Mouse (Mus musculus) erythroblast, embryonic 14.5 days (primary cell): Measurements from ENCODE around the gene Kif3c. TPM values are rescaled to one million over a fixed set of nuclear protein-coding genes. Genes with fewer than 3 reads are reported as not detected.

Experiments used
- H3K27me3 ChIP-seq: 2 replicates; pipeline ENCODE4 v1.6.1; 2012; ENCODE audit warnings: inconsistent platforms; ENCODE audit not compliant: control insufficient read depth
- H3K36me3 ChIP-seq: 2 replicates; pipeline ENCODE4 v1.6.1; 2012; ENCODE audit warnings: mild to moderate bottlenecking, inconsistent platforms; ENCODE audit not compliant: control insufficient read depth
- H3K4me1 ChIP-seq: 2 replicates; pipeline ENCODE4 v1.6.1; 2012; ENCODE audit warnings: inconsistent platforms; ENCODE audit not compliant: control insufficient read depth
- H3K4me3 ChIP-seq: replicated peaks from 2 replicates; pipeline ENCODE3; 2012; ENCODE audit warnings: moderate library complexity, mild to moderate bottlenecking, inconsistent platforms
- H3K9me3 ChIP-seq: 2 replicates; pipeline ENCODE4 v1.6.1; 2012; ENCODE audit warnings: low read length, inconsistent platforms, mixed read lengths; ENCODE audit not compliant: control insufficient read depth
- GATA1 ChIP-seq: IDR thresholded peaks from 2 replicates; pipeline ENCODE4 v1.6.1; 2012; ENCODE audit warnings: low read length, inconsistent platforms, mixed read lengths
- TAL1 ChIP-seq: IDR thresholded peaks from 3 replicates; pipeline ENCODE4 v1.6.1; 2012; ENCODE audit warnings: low read length, inconsistent platforms, mixed read lengths
- polyA plus RNA-seq: library from polyadenylated mRNA; stranded (reverse); fragments of >175 nt; gene quantifications from 2 replicates; pipeline ENCODE4 v1.2.3, GENCODE M21; 2012

The Kif3c gene
- polyA plus RNA-seq, 1 experiment: 0.01 TPM

DNA sequence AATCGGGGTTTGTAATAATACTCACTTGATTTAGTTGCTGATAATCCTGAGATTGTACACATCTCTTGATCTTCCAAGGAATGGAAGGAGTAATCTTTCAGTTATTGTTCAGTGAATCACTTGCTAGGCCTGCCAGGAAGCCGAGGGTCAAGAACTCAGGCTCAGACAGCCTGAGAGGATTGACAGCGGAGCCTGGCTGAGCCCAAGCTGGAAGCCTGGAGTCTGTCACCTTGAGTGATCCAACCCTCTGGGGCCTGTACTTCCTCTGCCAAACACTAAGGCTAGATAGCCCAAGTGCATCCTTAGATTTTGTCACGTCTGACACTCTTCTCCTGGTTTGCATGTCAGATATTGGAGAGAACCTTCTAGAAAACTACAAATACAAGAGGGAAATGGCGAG, 12.8 kb downstream of the Kif3c start:
- TF ChIP-seq TAL1 (no peak), GATA1 (no peak)
- Histone ChIP-seq H3K9me3 (no peaks in the 10 kb centered on the region), H3K36me3 (no peaks in the 10 kb centered on the region), H3K4me1 (no peaks in the 10 kb centered on the region), H3K27me3 (no peaks in the 10 kb centered on the region), H3K4me3 (no peak overlapping the region)

DNA sequence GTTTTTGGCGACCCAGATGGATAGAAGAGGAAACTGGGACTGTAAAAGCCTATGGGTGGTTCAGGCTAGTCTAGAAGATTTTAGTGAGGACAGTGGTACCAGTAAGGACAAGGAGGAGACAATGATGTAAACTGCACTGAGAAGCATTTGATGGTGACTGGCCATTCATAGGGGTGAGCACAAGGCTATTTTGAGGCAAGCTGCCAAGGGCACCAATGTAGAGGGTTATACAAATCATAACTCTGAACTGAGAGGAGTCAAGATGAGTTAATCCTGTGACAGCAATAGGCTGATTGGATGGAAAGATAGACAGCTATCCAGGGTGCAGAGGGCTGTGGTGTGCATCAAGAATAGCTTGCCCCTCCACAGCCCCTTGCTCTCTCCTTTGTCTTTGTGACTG, 19.9 kb downstream of the Kif3c start:
- Histone ChIP-seq H3K27me3 (no peaks in the 10 kb centered on the region), H3K4me1 (peaks cover 7% of the 10 kb centered on the region), H3K9me3 (no peaks in the 10 kb centered on the region), H3K36me3 (no peaks in the 10 kb centered on the region), H3K4me3 (no peak overlapping the region)
- TF ChIP-seq TAL1 (no peak), GATA1 (no peak)

DNA sequence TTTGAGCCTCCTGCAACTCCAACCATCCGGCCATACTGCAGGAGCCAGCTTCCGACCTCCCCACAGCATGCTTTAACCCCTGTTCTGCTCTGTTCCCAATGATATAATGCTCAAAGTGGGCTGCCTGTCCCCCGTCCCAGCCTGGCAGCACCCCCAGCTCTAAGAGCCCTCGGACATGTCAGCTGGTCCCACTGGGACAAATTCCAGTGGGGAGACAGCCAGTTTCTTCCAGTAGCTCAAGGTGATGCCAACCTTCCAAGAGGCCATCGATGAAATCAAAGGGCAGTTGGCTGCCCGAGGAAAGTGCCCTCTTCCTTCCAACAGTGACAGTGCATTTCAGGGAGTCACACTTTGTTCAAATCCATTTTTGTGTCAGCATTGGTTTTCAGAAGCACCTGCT, 20.3 kb downstream of the Kif3c start:
- H3K27me3 ChIP-seq: no peaks in the 10 kb centered on the region
- no peaks in the 10 kb centered on the region for H3K9me3 ChIP-seq
- peaks cover 8% of the 10 kb centered on the region for H3K4me1 ChIP-seq
- no peak overlapping the region for H3K4me3 ChIP-seq
- TF ChIP-seq GATA1: no peak
- no peak for TF ChIP-seq TAL1
- no peaks in the 10 kb centered on the region for H3K36me3 ChIP-seq

DNA sequence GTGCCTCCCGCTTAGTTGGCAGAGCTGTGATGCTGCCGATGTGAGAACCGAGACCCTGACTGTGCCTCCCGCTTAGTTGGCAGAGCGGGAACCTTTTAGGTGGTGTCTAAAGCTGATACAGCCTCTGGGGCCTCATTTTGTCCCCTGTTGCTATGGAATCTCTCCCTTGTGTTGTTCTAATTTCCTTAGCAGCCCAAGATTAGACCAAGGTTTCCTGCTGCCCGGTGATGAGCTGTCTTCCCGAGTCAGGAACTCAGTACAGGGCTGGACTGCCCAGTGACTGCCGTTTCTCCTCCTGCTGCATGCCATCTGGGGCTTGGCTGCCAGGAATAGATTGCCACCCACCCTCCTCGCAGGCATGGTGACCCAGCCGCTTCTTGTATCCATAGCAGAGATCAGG, 21.0 kb downstream of the Kif3c start:
- Histone ChIP-seq H3K4me1 (peaks cover 9% of the 10 kb centered on the region), H3K36me3 (no peaks in the 10 kb centered on the region), H3K27me3 (no peaks in the 10 kb centered on the region), H3K9me3 (no peaks in the 10 kb centered on the region), H3K4me3 (no peak overlapping the region)
- TF ChIP-seq TAL1 (no peak), GATA1 (no peak)

DNA sequence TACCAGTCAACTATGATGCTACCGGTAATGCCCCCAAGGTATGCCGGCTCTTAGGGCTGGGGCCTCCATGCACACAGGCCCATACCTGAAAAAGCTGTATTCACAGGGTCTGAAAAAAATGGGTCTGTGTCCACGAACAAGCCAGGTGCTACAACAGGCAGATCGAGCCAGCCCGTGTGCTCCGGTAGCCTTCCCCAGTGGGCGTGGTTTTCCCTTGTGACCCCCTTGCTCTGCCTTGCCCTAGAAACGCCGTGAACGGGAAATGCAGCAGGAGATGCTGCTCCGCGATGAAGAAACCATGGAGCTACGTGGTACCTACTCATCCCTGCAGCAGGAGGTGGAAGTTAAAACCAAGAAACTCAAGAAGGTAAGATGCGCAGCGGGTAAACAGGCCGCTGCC, 23.0 kb downstream of the Kif3c start:
- TF ChIP-seq GATA1 (no peak), TAL1 (no peak)
- Histone ChIP-seq H3K27me3 (no peaks in the 10 kb centered on the region), H3K9me3 (no peaks in the 10 kb centered on the region), H3K36me3 (no peaks in the 10 kb centered on the region), H3K4me3 (no peak overlapping the region), H3K4me1 (peaks cover 9% of the 10 kb centered on the region)

DNA sequence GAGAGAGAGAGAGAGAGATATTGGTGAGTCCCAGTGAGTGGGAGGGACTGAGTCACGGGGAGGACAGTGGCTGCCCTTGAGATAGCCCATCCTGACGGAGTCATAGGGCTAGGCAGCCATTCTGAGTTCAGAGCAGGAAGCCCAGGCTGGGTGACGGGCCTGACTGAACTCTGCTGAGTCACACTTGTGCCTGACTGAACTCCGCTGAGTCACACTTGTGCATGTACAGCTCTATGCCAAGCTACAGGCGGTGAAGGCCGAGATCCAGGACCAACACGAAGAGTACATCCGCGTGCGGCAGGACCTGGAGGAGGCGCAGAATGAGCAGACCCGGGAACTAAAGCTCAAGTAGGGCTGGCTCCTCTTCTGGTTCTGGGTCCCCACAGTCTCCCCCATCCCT, 24.5 kb downstream of the Kif3c start:
- no peaks in the 10 kb centered on the region for H3K27me3 ChIP-seq
- no peak overlapping the region for H3K4me3 ChIP-seq
- TF ChIP-seq GATA1 (no peak), TAL1 (no peak)
- H3K36me3 ChIP-seq: no peaks in the 10 kb centered on the region
- peaks cover 9% of the 10 kb centered on the region for H3K4me1 ChIP-seq
- no peaks in the 10 kb centered on the region for H3K9me3 ChIP-seq

DNA sequence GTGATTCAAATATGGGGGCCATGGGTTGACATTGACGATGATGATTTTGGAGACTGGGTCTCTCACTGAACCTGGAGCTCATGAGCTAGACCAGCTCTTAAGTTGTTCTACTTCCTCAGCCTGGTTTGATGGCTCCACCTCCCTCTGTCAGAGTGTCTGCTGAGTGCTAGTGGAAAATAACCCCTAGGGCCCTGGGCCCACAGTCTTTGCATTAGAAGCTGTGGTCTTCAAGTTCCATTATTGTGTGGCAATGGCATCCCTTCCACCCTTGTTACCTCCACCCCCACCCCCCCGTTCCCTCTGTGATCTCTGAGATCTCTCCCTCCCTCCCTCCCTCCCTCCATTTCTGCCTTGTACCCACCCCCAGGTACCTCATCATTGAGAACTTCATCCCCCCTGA, 25.1 kb downstream of the Kif3c start:
- H3K4me1 ChIP-seq: peaks cover 9% of the 10 kb centered on the region
- H3K9me3 ChIP-seq: no peaks in the 10 kb centered on the region
- H3K36me3 ChIP-seq: no peaks in the 10 kb centered on the region
- H3K4me3 ChIP-seq: no peak overlapping the region
- no peaks in the 10 kb centered on the region for H3K27me3 ChIP-seq
- TF ChIP-seq GATA1 (no peak), TAL1 (no peak)

DNA sequence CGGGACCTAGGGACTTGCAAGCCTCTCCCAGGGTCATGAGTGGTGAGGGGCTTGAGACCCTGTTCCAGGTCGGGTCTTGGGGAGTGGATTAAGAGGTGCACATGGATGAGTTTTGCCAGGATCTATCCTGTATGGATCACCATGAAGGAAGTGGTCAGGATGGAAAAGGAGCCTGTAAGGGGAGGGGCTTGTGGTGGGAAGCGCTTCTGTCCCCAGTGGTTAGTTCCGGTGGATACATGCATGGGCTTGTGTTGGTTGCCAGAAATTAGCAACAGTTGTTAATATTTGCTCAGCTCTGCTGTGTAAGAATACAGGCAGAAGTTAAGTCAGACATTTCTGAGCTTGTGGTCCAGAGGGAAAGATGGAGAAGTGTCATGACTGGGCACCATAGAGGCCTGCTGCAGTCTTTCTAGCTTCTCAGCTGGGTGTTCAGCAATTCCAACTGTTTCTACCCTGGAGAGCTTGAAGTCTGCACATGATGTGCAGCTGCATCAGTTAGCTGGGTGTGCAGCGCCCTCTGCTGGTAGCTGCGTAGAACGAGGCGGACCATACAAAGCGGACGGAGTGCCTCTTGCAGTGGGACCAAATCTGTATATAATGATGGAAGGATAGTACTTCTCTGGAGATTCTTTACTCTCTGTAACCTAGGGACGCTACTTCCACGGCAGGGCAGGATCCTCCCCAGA, 25.8 kb downstream of the Kif3c start:
- H3K9me3 ChIP-seq: no peaks in the 10 kb centered on the region
- TF ChIP-seq TAL1: no peak
- TF ChIP-seq GATA1: no peak
- no peaks in the 10 kb centered on the region for H3K27me3 ChIP-seq
- H3K36me3 ChIP-seq: no peaks in the 10 kb centered on the region
- H3K4me3 ChIP-seq: no peak overlapping the region
- peaks cover 9% of the 10 kb centered on the region for H3K4me1 ChIP-seq

DNA sequence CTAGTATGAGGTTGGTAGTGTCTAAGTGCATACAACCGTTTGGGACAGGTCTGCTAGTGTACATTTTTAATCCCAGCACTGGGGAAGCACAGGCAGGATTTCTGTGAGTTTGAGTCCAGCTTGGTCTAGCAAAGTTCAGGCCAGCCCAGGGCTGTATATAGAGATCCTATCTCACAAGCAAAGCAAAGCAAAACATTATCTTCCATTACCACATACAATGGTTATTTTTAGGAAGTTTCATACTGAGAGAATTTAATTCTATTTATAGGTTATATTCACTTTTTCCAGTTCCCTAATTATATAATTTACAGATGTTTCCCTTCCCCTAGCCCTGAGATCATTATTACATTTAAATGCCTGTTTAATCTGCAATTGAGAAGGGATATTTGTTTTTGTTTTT, 26.3 kb downstream of the Kif3c start:
- no peaks in the 10 kb centered on the region for H3K27me3 ChIP-seq
- no peak for TF ChIP-seq TAL1
- no peak for TF ChIP-seq GATA1
- no peak overlapping the region for H3K4me3 ChIP-seq
- H3K4me1 ChIP-seq: peaks cover 9% of the 10 kb centered on the region
- H3K36me3 ChIP-seq: no peaks in the 10 kb centered on the region
- no peaks in the 10 kb centered on the region for H3K9me3 ChIP-seq

DNA sequence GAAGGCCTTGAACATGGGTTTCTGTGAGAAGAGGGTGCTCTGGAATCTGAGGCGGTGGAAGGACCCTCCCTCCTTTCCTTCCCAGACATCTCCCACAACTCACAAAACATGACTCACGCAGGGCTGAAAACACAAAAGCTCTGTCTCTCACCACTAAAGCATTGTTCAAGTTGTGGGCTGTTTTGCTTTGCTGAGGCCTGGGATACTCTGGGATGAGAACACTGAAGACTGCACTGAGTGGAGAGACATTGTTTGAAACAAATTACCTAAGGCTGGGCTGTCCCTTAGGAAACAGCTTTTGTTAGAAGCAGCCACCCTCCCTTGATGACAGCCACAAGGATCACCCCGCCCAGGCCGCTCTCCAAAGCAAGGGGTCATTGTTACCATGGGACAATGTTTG, 28.2 kb downstream of the Kif3c start:
- Histone ChIP-seq H3K36me3 (no peaks in the 10 kb centered on the region), H3K4me1 (peaks cover 9% of the 10 kb centered on the region)
- TF ChIP-seq TAL1 (no peak), GATA1 (no peak)

More for the DNA sequence above, 28.2 kb downstream of the Kif3c start:
- Histone ChIP-seq H3K4me3 (no peak overlapping the region), H3K9me3 (no peaks in the 10 kb centered on the region), H3K27me3 (no peaks in the 10 kb centered on the region)
